Mouse (Mus musculus): ENCODE results near the gene Gabrg3. TPM values are rescaled to one million over a fixed set of nuclear protein-coding genes. Genes with fewer than 3 reads are reported as not detected.

Gabrg3 gene
- polyA plus RNA-seq (2017; shearing (Covaris generic)), result not detected

GRCm38 (mm10) chr7:57386517-57387340 is at the start of gene Gabrg3:
Gene Gabrg3 (minus strand): TSS chr7:57387188.
- ATAC-seq, result no peak

- ATAC-seq, result no peak
Measured at GRCm38 (mm10) chr7:57422675-57423074, 35.7 kb upstream of the Gabrg3 start.

GRCm38 (mm10) chr7:57421044-57421443 is 34.1 kb upstream of the Gabrg3 start:
- ATAC-seq, result no peak

- no peak for ATAC-seq
Measured at GRCm38 (mm10) chr7:57419392-57419791, 32.4 kb upstream of the Gabrg3 start, which contains the start of gene Gabrb3. Gene Gabrb3 (plus strand): TSS chr7:57419692.

DNA sequence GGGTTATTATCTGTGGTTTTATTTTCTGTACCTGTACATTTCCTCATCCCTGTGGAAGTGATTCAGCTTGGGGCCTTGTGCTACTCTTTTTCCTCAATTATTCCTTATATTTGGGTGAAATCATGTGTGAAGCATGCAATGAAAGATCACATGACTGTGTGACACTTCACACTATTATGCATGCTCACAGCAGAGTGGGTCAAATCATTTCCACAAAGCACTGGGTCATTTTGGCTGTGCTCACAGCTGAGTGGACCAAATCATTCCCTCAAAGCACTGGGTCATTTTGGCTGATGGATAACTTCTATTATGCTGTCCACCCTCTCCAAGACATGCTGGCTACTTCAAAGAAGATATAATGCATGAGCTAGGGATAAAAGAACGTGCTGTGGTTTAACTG is 25.9 kb upstream of the Gabrg3 start:
- ATAC-seq, result no peak

DNA sequence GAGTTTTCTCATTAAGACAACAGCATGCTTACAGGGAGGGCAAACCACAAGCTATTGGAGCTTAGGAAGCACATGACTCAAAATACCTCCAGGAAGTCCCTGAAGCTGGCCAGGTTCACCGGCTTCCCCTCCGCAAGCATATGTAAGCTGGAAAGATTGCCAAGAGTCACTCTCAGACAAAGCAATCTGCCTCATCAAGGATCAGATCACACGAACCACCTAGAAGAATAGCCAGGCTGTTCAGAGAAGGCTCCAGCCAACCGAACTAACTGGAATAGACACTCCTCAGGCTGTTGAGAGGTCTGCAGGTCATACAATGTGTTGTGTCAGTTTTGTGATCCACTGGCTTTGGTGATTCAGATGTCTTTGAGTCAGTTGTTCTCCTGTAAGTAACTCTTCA is 24.2 kb upstream of the Gabrg3 start:
- ATAC-seq, result no peak

DNA sequence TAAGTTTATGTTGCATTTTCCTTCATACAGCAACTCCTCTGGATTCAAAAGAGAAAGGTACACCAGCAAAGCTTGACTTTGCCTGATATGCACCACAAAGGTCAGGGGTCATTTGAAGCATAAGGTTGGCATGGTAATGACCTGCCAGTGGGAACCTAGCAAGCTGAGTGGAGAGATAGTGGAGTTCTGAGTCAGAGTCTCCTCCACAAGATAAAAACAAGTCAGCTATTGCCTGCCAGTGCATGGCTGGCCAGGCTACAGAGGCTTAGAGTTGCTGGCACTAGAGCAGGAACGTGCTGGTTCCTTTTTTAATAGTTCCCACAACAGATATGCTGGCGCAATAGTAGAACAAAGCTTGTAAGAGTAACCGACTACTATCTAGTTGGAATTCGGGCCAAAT is 6.6 kb upstream of the Gabrg3 start:
- no peak for ATAC-seq

DNA sequence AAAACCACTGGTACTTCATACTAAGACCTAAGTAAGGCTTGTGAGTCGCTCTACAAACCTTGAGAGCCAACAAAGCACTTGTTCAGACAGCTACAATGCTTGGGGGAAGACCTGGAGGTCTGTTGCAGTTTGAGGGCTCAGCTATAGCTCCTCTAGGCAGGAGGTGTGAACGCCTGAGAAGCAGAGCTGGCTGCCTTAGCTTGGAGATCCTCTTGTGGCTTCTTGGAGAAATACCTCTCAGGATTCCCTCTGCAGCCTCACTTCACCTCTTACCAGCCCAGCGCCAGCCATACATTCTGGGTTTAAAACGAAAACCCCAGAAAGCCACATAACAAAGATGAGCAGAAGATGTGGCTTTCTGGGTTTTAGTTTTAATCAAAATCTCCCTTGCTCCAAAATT is 3.1 kb upstream of the Gabrg3 start:
- ATAC-seq, result no peak

- ATAC-seq, result no peak
Measured at GRCm38 (mm10) chr7:57387341-57387654, 310 bp upstream of the Gabrg3 start.

GRCm38 (mm10) chr7:57384112-57384511 is 2.9 kb downstream of the Gabrg3 start:
- no peak for ATAC-seq

- no peak for ATAC-seq
Measured at GRCm38 (mm10) chr7:57366013-57366390, 21.0 kb downstream of the Gabrg3 start.

- no peak for ATAC-seq
Measured at GRCm38 (mm10) chr7:57365134-57366012, 21.6 kb downstream of the Gabrg3 start.

DNA sequence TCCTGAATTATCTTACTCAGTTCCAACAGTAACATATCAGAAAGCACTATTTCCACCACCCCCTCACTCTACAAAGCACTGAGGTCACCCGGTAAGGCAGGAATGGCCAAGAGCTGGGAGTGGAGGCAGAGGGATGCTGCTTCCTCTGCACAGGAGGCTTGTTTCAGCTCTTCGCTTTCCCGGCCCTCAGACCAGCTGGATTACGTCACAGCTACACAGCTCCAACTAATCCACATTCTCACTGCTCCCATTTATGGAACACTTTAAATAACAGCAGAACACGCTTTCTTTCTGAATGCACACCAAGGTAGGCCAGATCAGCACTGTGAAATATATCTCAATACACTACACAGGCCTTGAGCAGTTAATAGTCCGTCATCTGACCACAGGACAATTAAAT is 23.2 kb downstream of the Gabrg3 start:
- no peak for ATAC-seq

- ATAC-seq, result no peak
Measured at GRCm38 (mm10) chr7:57357871-57358540, 29.0 kb downstream of the Gabrg3 start.

DNA sequence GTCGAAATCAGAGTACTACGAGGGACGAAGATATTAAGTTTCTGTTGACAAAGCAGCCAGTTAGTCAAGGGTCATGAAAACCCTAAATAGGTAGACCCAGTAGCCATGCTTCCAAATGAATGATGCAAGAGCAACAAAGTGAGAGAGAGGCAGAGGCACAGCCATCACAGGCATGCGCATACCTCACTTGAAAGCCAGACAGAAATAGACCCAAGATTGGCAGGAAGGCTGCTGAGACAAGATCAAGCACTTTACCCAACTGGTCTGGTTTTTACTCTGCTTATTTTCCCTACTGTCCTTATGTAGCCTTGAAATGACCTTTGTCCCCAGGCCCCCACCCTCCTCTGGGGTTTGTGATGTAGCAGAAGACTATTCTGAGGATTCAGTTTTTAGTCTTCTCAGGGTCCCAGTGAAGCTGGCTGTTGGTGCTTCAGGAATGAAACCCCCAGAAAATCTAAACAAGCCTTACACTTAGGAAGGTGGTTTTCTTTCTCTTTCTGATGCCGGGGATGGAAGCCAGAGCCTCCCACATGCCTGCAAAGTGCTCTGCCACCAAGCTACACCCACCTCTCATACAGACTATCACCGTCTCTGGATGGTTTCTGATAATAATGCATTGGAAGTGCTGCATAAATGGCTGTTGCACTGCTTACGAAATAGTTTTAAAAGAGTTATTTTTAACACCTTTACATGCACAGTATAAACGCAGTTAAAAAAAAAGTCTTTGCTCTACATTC is 30.3 kb downstream of the Gabrg3 start:
- no peak for ATAC-seq

GRCm38 (mm10) chr7:57348774-57349173 is 38.2 kb downstream of the Gabrg3 start:
- ATAC-seq, result no peak

DNA sequence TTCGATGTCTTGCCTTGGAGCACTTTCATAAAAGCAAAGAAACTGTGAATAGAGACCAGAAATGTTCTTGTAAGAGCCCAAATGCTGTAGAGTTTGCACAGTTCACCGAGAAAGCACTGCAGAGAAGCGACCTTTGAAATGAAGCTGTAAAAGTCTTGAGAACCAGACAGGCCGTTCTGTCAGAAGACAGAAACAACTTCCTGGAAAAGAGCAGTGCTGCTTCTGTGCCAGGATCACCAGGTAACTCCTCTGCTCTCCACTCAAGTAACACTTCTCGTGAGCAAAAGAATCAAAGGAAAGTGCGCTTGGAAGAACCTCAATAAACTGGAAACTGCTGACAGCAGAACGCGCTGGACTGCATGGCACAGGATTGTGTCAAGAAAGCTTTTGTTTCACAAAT is 45.1 kb downstream of the Gabrg3 start:
- no peak for ATAC-seq

DNA sequence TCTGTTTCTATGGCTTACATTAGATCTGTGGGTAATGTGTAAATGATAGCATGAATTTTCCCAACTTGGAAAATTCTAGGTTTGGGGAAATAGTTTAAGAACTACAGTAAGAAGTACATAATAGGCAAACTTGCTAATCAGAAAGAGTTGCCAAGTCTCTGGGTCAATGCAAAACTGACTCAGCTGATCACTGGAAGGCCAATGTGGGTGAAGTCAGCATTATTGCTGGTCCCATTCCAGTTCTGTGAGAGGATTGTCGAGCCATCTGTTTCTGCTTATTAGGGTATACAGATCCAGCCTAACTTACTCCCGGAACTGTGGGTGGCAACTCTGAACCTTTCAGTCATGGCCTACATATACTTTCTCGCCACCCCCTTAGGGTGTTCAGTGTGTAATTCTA is 55.8 kb downstream of the Gabrg3 start:
- ATAC-seq, result no peak

- no peak for ATAC-seq
Measured at GRCm38 (mm10) chr7:57330240-57330639, 56.7 kb downstream of the Gabrg3 start.

DNA sequence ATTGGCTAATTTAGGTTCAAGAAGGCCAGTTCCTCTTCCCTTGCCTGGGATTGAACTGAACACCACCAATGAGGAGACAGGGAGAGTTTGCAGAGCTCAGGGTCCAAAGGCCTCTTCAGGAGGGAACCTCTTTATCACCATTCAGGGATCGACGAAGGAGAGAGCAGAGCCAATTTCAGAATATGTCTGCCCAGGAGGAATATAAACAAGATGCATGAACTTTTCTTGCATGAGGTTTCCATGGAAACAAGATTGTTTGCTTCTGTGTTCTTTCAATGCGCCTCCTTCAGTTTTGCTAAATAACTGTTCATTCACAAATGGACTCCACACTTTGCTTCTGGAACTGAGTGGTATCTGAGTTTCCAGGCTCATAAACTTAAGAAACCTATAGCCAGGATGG is 62.5 kb downstream of the Gabrg3 start:
- ATAC-seq, result no peak

DNA sequence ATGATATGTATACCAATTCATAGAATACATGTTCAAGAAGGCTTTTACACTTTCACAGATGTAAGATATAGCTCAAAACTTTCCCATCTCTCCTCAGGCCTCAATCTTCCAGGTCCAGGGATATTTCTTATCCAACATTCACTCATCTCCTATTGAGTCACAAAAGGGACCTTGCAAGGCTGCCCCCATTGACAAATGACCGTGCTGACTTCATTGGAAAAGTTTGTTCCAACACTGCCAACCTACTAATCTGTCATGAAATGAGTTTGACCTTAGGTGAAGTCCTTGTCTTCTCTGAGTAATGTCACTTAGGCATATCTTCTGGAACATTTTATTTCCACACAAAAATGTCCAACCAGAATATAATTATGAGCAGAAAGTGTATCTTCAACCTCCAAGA is 64.9 kb downstream of the Gabrg3 start:
- no peak for ATAC-seq

DNA sequence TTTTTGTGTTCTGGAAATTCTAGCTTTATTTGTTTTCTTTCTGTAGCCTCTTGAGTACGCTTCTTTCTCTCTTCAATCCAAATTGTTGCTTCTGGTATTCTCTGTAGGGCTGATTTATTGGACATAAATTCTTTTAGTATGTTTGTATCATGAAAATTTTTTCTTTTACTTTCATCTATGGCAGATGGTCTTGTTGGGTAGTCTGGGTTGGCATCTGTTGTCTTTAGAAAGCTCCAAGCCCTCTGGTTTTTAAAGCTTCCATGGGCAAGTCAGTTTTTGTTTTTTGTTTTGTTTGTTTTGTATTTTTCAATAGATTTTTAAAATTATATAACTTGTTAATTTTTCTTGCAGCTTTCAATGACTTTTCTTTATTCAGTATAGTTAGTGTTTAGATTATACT is 72.0 kb downstream of the Gabrg3 start:
- no peak for ATAC-seq

DNA sequence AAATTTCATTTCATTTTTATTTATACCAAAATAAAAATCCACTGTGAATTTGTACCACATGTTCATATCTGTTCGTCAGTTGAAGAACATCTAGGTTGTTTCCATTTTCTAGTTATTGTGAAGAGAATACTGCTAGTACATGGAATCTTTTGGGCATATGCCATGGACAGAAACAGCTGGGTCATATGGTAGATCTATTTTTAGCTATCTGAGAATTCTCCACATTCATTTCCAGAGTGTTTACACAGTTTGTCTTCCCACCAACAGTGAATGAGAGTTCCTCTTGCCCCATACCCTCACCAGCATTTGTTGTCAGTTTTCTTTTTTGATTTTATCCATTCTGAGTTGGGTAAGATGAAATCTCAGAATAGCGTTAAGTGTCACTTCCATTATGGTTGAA is 75.0 kb downstream of the Gabrg3 start:
- ATAC-seq, result no peak
